Mouse (Mus musculus) limb, embryonic 14.5 days (tissue): ENCODE results near the gene Tbc1d30. TPM values are rescaled to one million over a fixed set of nuclear protein-coding genes. Genes with fewer than 3 reads are reported as not detected.

Experiments used
- ATAC-seq: fragments of 200-750 bp; cut with Nextera tagmentation; 2 replicates; pipeline ENCODE4 v1.8.0; 2017; ENCODE audit warnings: low read depth, moderate number of reproducible peaks, moderate TSS enrichment; ENCODE audit not compliant: low FRiP score
- DNase-seq: peaks from one replicate; pipeline ENCODE4 v3.0.0-alpha.2; 2015; ENCODE audit warnings: low spot score
- H3K27ac ChIP-seq: fragments of 300-500 bp; sonication (generic); replicated peaks from 2 replicates; pipeline ENCODE4 v1.5.1; 2014; ENCODE audit warnings: low read depth, mild to moderate bottlenecking, low read length, moderate library complexity, mixed read lengths
- H3K27me3 ChIP-seq: fragments of 300-500 bp; sonication (generic); 2 replicates; pipeline ENCODE4 v1.6.1; 2014; ENCODE audit warnings: low read length, mixed read lengths; ENCODE audit not compliant: control insufficient read depth, insufficient read depth
- H3K36me3 ChIP-seq: fragments of 300-500 bp; sonication (generic); 2 replicates; pipeline ENCODE4 v1.6.1; 2014; ENCODE audit warnings: mild to moderate bottlenecking, low read length, moderate library complexity, mixed read lengths; ENCODE audit not compliant: control insufficient read depth, insufficient read depth
- H3K4me1 ChIP-seq: fragments of 300-500 bp; sonication (generic); 2 replicates; pipeline ENCODE4 v1.6.1; 2014; ENCODE audit warnings: antibody characterized with exemption, low read length, mixed read lengths; ENCODE audit not compliant: control insufficient read depth, insufficient read depth
- H3K4me2 ChIP-seq: fragments of 300-500 bp; sonication (generic); replicated peaks from 2 replicates; pipeline ENCODE4 v1.6.1; 2014; ENCODE audit warnings: low read depth, mild to moderate bottlenecking, low read length, moderate library complexity; ENCODE audit not compliant: severe bottlenecking
- H3K4me3 ChIP-seq: fragments of 300-500 bp; sonication (generic); replicated peaks from 2 replicates; pipeline ENCODE4 v1.5.1; 2014; ENCODE audit warnings: low read length
- H3K9ac ChIP-seq: fragments of 300-500 bp; sonication (generic); 2 replicates; pipeline ENCODE4 v1.6.1; 2014; ENCODE audit warnings: mild to moderate bottlenecking, low read depth, low read length, moderate library complexity; ENCODE audit not compliant: severe bottlenecking
- H3K9me3 ChIP-seq: fragments of 300-500 bp; sonication (generic); 2 replicates; pipeline ENCODE4 v1.6.1; 2016; ENCODE audit warnings: low read length; ENCODE audit not compliant: control insufficient read depth
- POLR2A ChIP-seq: fragments of 200-500 bp; IDR thresholded peaks from 2 replicates; pipeline ENCODE4 v1.8.0; 2012; ENCODE audit warnings: inconsistent platforms, mild to moderate bottlenecking, moderate library complexity, borderline replicate concordance; ENCODE audit not compliant: insufficient read depth, insufficient read length; ENCODE audit errors: extremely low read depth
- WGBS: fragments of 180-500 bp; shearing (Covaris S2); extraction: QIAGEN DNeasy Blood & Tissue Kit; methylation state at CpG from one replicate; pipeline ENCODE4 v1.1.7; 2014; 5-methylcytosine and 5-hydroxymethylcytosine counted together
- polyA plus RNA-seq, 2 experiments: library from polyadenylated mRNA; depleted of rRNA in 1 of 2; stranded (reverse) in 1 of 2; unstranded in 1 of 2; fragments of >200 nt; fragmentation: Nextera tagmentation in 1 of 2; extraction: Ambion mirVana in 1 of 2; gene quantifications; 2 replicates each; pipeline versions ENCODE4 v1.2.1 to v1.2.3; 2012 to 2014

Gene Tbc1d30
- polyA plus RNA-seq, 2 experiments: 1.3 TPM

- DNase-seq: no peak
Observed at GRCm38 (mm10) chr10:121274964-121275363, 76.1 kb downstream of the Tbc1d30 start.

GRCm38 (mm10) chr10:121271002-121271401, 80.1 kb downstream of the Tbc1d30 start:
- H3K4me3 ChIP-seq: no peak overlapping the region
- no peak for ATAC-seq
- H3K27ac ChIP-seq: no peak overlapping the region

More at GRCm38 (mm10) chr10:121274964-121275363, 76.1 kb downstream of the Tbc1d30 start:
- no peak for TF ChIP-seq POLR2A
- no peak for ATAC-seq
- WGBS: 77% methylated on average over 1 of the region's 1 CpGs
- Histone ChIP-seq H3K36me3 (no peaks in the 10 kb centered on the region), H3K4me1 (no peaks in the 10 kb centered on the region), H3K27ac (no peak overlapping the region), H3K9me3 (no peaks in the 10 kb centered on the region), H3K27me3 (no peaks in the 10 kb centered on the region), H3K9ac (no peak overlapping the region), H3K4me2 (no peak overlapping the region), H3K4me3 (no peak overlapping the region)

GRCm38 (mm10) chr10:121268771-121269170, 82.3 kb downstream of the Tbc1d30 start:
- no peak for TF ChIP-seq POLR2A
- DNase-seq (no peak), ATAC-seq (no peak)
- Histone ChIP-seq H3K9ac (no peak overlapping the region), H3K27ac (no peak overlapping the region), H3K4me3 (no peak overlapping the region), H3K27me3 (no peaks in the 10 kb centered on the region), H3K4me1 (no peaks in the 10 kb centered on the region), H3K4me2 (no peak overlapping the region), H3K36me3 (no peaks in the 10 kb centered on the region), H3K9me3 (no peaks in the 10 kb centered on the region)
- WGBS: 94% methylated on average over 8 of the region's 8 CpGs

More at GRCm38 (mm10) chr10:121271002-121271401, 80.1 kb downstream of the Tbc1d30 start:
- Histone ChIP-seq H3K9me3 (no peaks in the 10 kb centered on the region), H3K27me3 (no peaks in the 10 kb centered on the region), H3K4me1 (no peaks in the 10 kb centered on the region), H3K9ac (no peak overlapping the region), H3K36me3 (no peaks in the 10 kb centered on the region), H3K4me2 (no peak overlapping the region)
- no peak for TF ChIP-seq POLR2A
- DNase-seq: no peak
- WGBS: 77% methylated on average over 8 of the region's 8 CpGs

- no peak overlapping the region for H3K4me2 ChIP-seq
- ATAC-seq (no peak), DNase-seq (no peak)
- 77% methylated on average over 7 of the region's 7 CpGs for WGBS
- H3K4me1 ChIP-seq: no peaks in the 10 kb centered on the region
- H3K9ac ChIP-seq: no peak overlapping the region
- no peak overlapping the region for H3K4me3 ChIP-seq
- no peaks in the 10 kb centered on the region for H3K9me3 ChIP-seq
- H3K27ac ChIP-seq: no peak overlapping the region
- no peaks in the 10 kb centered on the region for H3K27me3 ChIP-seq
- no peaks in the 10 kb centered on the region for H3K36me3 ChIP-seq
- TF ChIP-seq POLR2A: no peak
Observed at GRCm38 (mm10) chr10:121264204-121264575, 86.9 kb downstream of the Tbc1d30 start.

GRCm38 (mm10) chr10:121263520-121264203, 87.4 kb downstream of the Tbc1d30 start:
- H3K27me3 ChIP-seq: no peaks in the 10 kb centered on the region
- WGBS: 82% methylated on average over 21 of the region's 21 CpGs
- DNase-seq (no peak), ATAC-seq (no peak)
- H3K36me3 ChIP-seq: no peaks in the 10 kb centered on the region
- no peak for TF ChIP-seq POLR2A
- H3K27ac ChIP-seq: no peak overlapping the region
- no peak overlapping the region for H3K9ac ChIP-seq
- no peaks in the 10 kb centered on the region for H3K4me1 ChIP-seq
- H3K4me2 ChIP-seq: no peak overlapping the region
- no peak overlapping the region for H3K4me3 ChIP-seq
- no peaks in the 10 kb centered on the region for H3K9me3 ChIP-seq
